Mouse (Mus musculus) liver, adult 2 months (tissue): Measurements from ENCODE around the gene Meaf6. TPM values are rescaled to one million over a fixed set of nuclear protein-coding genes. Genes with fewer than 3 reads are reported as not detected.
A peak's percentile ranks its signal among the peaks of the same experiment; 100 is the strongest.

Experiments
- DNase-seq: peaks from one replicate; pipeline ENCODE4 v3.0.0-alpha.2; 2011; ENCODE audit warnings: low read depth, low spot score; ENCODE audit errors: extremely low read depth
- H3K27ac ChIP-seq: fragments of 200-500 bp; replicated peaks from 2 replicates; pipeline ENCODE4 v1.5.1; 2012; ENCODE audit warnings: low read depth, mild to moderate bottlenecking, control low read depth, inconsistent platforms, low read length; ENCODE audit not compliant: insufficient read depth
- H3K27me3 ChIP-seq: fragments of 200-500 bp; 2 replicates; pipeline ENCODE4 v1.6.1; 2012; ENCODE audit warnings: mild to moderate bottlenecking, moderate library complexity, low read length, inconsistent platforms; ENCODE audit not compliant: control insufficient read depth, insufficient read depth
- H3K36me3 ChIP-seq: fragments of 200-500 bp; 2 replicates; pipeline ENCODE4 v1.6.1; 2012; ENCODE audit warnings: low read length, inconsistent platforms; ENCODE audit not compliant: control insufficient read depth, insufficient read depth
- H3K4me1 ChIP-seq: fragments of 200-500 bp; 2 replicates; pipeline ENCODE4 v1.6.1; 2011; ENCODE audit warnings: low read length; ENCODE audit not compliant: control insufficient read depth, insufficient read depth
- H3K4me3 ChIP-seq: fragments of 200-500 bp; 2 replicates; pipeline ENCODE4 v1.5.1; 2011; ENCODE audit warnings: low read depth, mild to moderate bottlenecking, control low read depth, low read length, moderate library complexity; ENCODE audit not compliant: insufficient read depth
- H3K79me2 ChIP-seq: fragments of 200-500 bp; 2 replicates; pipeline ENCODE4 v1.6.1; 2012; ENCODE audit warnings: inconsistent platforms, mild to moderate bottlenecking, low read length, moderate library complexity; ENCODE audit not compliant: control insufficient read depth, insufficient read depth
- H3K9ac ChIP-seq: fragments of 200-500 bp; 2 replicates; pipeline ENCODE4 v1.6.1; 2012; ENCODE audit warnings: low read depth, mild to moderate bottlenecking, control low read depth, inconsistent platforms, low read length
- CTCF ChIP-seq: fragments of 200-500 bp; IDR thresholded peaks from 2 replicates; pipeline ENCODE4 v1.5.1; 2011; ENCODE audit warnings: low read depth, low read length, control low read depth
- POLR2A ChIP-seq: fragments of 200-500 bp; IDR thresholded peaks from 2 replicates; pipeline ENCODE4 v1.6.1; 2011; ENCODE audit warnings: low read length, control low read depth; ENCODE audit not compliant: insufficient read depth; ENCODE audit errors: extremely low read depth
- WGBS: fragments of 180-500 bp; shearing (Covaris S2); methylation state at CpG from one replicate; pipeline ENCODE4 v1.1.7; 2018; 5-methylcytosine and 5-hydroxymethylcytosine counted together
- polyA plus RNA-seq: library from polyadenylated mRNA; depleted of rRNA; stranded (reverse); fragments of >200 nt; gene quantifications from 2 replicates; pipeline ENCODE4 v1.2.3, GENCODE M21; 2012
- total RNA-seq: library from RNA; depleted of rRNA; stranded (reverse); fragments of >200 nt; gene quantifications from 2 replicates; pipeline ENCODE4 v1.2.3, GENCODE M21; 2014

Gene Meaf6
- total and polyA plus RNA-seq, 2 experiments, result 4.7 to 5.9 TPM

DNA sequence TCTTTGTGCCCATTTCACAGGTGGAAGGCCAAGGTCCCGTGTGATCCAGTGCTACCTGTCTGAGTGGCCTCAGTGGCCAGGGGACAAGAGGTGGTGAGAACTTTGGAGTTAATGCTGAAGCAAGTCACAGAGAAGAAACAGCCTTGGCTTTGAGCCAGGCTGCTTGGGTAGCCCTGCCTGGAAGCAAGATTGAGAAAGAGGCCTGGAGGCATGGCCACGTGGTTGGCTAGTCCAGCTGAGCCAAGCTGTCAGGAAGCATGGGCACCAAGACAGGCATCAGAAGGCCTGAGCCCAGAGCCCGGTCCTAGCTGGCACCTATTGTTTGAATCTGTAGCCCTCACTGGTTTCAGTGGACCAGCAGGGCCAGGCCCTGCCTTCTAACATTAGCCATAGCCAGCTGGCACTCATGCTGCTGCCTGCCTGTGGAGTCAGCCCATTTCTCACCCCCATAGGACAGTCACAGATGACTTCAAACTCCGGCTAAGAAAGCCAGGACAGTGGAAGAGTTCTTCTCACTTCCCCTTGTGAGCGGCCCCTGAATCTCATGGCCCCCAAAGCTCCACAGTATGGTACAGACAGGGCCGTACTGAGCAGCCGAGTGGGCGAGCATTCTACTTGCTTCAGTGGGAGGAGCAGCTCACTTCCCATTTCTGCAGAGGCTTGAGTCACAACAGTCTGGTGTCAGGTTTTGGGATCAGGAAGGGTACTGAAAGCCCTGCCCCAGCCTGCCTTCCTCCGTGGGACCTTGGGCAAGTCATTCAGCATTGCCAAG lies 31.3 kb downstream of the Meaf6 start:
- Histone ChIP-seq H3K27ac (peak overlapping the region; percentile 94), H3K36me3 (peaks cover 6% of the 10 kb centered on the region; the same call in 1 of the 2 replicates), H3K4me1 (peaks cover 24% of the 10 kb centered on the region), H3K79me2 (no peaks in the 10 kb centered on the region), H3K4me3 (no peak overlapping the region), H3K27me3 (no peaks in the 10 kb centered on the region), H3K9ac (peak overlapping the region; percentile 37)
- WGBS, result 47% methylated on average over 9 of the region's 9 CpGs
- DNase-seq, result peak; percentile 89
- TF ChIP-seq CTCF (no peak), POLR2A (no peak)

DNA sequence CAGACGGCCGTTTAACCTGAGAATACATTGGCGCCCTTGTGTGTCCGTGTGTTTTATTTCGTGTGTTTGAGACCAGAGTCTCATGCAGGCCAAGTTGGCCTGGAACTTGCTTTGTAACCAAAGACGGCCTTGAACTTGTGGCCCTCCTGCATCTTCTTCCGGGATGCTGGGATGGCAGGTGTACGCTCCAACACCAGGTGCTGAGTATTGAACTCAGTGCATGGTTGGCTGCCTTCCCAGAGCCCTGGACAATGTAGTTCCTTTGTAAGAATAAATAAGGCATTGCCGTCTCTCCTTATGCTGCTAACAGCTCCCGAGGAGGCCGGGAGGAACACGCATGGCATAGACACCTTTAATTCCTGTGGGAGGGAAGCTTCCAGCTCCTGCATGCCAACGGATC lies 32.0 kb downstream of the Meaf6 start:
- Histone ChIP-seq H3K36me3 (peaks cover 8% of the 10 kb centered on the region; the same call in 1 of the 2 replicates), H3K27me3 (no peaks in the 10 kb centered on the region), H3K4me1 (peaks cover 25% of the 10 kb centered on the region), H3K79me2 (no peaks in the 10 kb centered on the region), H3K27ac (peak overlapping the region; percentile 94), H3K9ac (no peak overlapping the region), H3K4me3 (no peak overlapping the region)
- TF ChIP-seq POLR2A (no peak), CTCF (no peak)
- peak; percentile 74 for DNase-seq
- 31% methylated on average over 13 of the region's 13 CpGs for WGBS

DNA sequence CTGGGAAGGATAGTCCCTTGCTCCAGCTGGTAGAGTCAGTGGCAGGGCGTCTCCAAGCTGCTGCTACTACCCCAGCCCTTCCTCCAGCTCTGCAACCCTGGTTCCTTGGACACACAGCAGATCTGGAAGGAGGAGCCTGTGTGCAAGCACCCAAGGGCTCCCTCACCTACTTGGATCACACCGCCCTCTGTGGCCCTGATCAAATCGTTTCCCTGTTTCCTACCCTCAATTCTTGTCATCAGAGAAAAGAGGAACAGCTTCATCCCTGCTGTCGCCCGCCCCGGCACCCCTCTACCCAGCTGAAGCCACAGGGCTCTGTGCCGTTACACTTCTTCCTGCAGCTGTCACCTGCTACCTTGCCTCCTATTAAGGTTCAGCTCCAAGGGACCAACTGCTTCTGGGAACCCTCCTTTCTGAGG lies 33.0 kb downstream of the Meaf6 start:
- peaks cover 8% of the 10 kb centered on the region; the same call in 1 of the 2 replicates for H3K36me3 ChIP-seq
- H3K27me3 ChIP-seq, result no peaks in the 10 kb centered on the region
- H3K79me2 ChIP-seq, result no peaks in the 10 kb centered on the region
- TF ChIP-seq POLR2A, result no peak
- TF ChIP-seq CTCF, result no peak
- peak; percentile 36 for DNase-seq
- no peak overlapping the region for H3K4me3 ChIP-seq
- 70% methylated on average over 7 of the region's 7 CpGs for WGBS
- no peak overlapping the region for H3K27ac ChIP-seq
- H3K9ac ChIP-seq, result no peak overlapping the region
- H3K4me1 ChIP-seq, result peaks cover 34% of the 10 kb centered on the region

DNA sequence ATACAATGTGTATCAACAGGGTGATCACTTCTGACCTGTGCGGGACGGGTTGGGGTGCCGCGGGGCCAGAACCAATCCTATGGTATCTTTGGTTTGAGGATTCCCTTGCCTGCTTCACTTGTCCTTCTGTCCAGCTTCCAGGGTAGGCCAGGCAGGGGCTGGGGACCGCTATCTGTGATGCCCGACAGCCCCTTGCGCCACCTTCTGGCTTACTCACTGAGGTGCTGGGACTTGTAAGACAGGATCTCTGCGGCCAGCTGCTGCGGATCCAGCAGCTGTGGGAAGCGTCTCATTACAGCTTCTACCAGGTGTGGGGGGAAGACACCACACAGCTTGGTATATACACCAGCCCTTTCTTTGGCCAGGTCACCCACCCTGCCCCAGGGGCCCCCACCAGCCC lies 34.1 kb downstream of the Meaf6 start:
- no peak overlapping the region for H3K9ac ChIP-seq
- H3K4me3 ChIP-seq, result no peak overlapping the region
- no peaks in the 10 kb centered on the region for H3K79me2 ChIP-seq
- TF ChIP-seq POLR2A (no peak), CTCF (no peak)
- no peak overlapping the region for H3K27ac ChIP-seq
- H3K4me1 ChIP-seq, result peaks cover 43% of the 10 kb centered on the region
- 92% methylated on average over 10 of the region's 10 CpGs for WGBS
- H3K36me3 ChIP-seq, result peaks cover 8% of the 10 kb centered on the region; the same call in 1 of the 2 replicates
- DNase-seq, result no peak
- no peaks in the 10 kb centered on the region for H3K27me3 ChIP-seq

DNA sequence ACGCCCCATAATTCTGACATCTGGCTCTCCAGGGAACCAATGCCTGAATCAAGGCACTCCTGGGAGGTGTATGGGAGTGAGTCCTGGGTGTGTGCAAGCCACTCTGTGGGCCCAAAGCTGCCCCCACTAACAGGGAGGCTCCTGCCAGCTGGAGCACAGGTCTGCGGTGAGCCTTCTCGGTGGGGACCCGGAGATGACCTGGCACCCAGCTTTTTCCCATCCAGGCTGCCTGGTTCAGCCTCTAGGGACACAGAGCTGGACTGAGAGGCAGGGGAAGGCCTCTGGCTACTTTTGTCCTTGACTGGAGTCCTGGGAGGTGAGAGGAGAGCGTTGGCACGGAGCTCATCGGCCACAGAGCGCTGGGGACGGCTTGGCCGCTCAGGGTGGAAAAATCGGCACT lies 34.8 kb downstream of the Meaf6 start:
- Histone ChIP-seq H3K9ac (no peak overlapping the region), H3K4me1 (peaks cover 43% of the 10 kb centered on the region), H3K79me2 (no peaks in the 10 kb centered on the region), H3K36me3 (peaks cover 8% of the 10 kb centered on the region; the same call in 1 of the 2 replicates), H3K27me3 (no peaks in the 10 kb centered on the region), H3K27ac (no peak overlapping the region), H3K4me3 (no peak overlapping the region)
- TF ChIP-seq CTCF (no peak), POLR2A (no peak)
- 96% methylated on average over 11 of the region's 11 CpGs for WGBS
- DNase-seq, result no peak
